Mouse (Mus musculus): ENCODE data around the gene Rnf223. TPM values are rescaled to one million over a fixed set of nuclear protein-coding genes. Genes with fewer than 3 reads are reported as not detected.

The Rnf223 gene
- polyA plus RNA-seq, 1 experiment: 0.26 TPM

DNA sequence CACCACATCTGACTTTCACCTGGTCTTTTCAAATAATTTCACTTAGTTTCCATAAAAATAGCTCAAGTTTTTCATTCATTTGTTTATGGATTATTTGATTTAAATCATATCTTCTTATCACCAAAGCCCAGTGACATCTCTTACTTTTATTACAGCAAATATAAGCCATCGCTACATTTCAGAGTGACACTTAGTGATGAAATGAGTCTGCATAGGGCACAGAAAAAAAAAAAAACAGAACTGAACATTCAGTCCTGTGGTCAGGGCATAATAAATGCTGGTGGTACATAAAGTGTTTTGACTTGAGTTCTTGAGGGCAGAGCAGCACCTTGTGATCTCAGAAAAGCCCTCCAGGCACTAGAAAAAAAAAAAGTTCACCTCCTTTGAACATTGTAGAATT lies 34.1 kb upstream of the Rnf223 start:
- TF ChIP-seq TCF12 (IDR thresholded peaks at IDR 0.05; ENCODE audit: insufficient read depth, poor library complexity, severe bottlenecking) (no peak), MYOD1 (IDR thresholded peaks at IDR 0.05; ENCODE audit: control insufficient read depth in 1 of 3, insufficient read length in 2 of 3, low read depth in 2 of 3) (no peak), MYOG (IDR thresholded peaks at IDR 0.05; ENCODE audit: control insufficient read depth in 1 of 3, insufficient read depth in 1 of 3, insufficient read length in 2 of 3, low read depth in 2 of 3) (no peak), E2F4 (IDR thresholded peaks at IDR 0.05; ENCODE audit: insufficient read depth) (no peak), CEBPB (IDR thresholded peaks at IDR 0.05; ENCODE audit: insufficient read depth, poor library complexity, severe bottlenecking) (no peak), TCF3 (IDR thresholded peaks at IDR 0.05; ENCODE audit: insufficient read length, low read depth) (no peak), USF1 (IDR thresholded peaks at IDR 0.05; ENCODE audit: low read depth) (no peak), POLR2A (IDR thresholded peaks at IDR 0.05; ENCODE audit: insufficient read length, low read depth) (no peak), MAX (IDR thresholded peaks at IDR 0.05; ENCODE audit: low read depth) (no peak), POLR2AphosphoS2 (IDR thresholded peaks at IDR 0.05; ENCODE audit: insufficient read length, low read depth) (no peak), REST (IDR thresholded peaks at IDR 0.05; ENCODE audit: insufficient read depth, insufficient read length) (no peak), SRF (IDR thresholded peaks at IDR 0.05; ENCODE audit: control insufficient read depth, insufficient read length, low read depth) (no peak)
- Histone ChIP-seq H3ac (ENCODE audit: control insufficient read depth, insufficient read length) (no peak overlapping the region), H3K4me3 (no peak overlapping the region), H3K79me2 (ENCODE audit: control insufficient read depth, insufficient read depth) (no peaks in the 10 kb centered on the region), H3K36me3 (ENCODE audit: control insufficient read depth, insufficient read depth) (no peaks in the 10 kb centered on the region), H3K4me2 (ENCODE audit: low read depth) (no peak overlapping the region), H3K27me3 (ENCODE audit: control insufficient read depth, insufficient read depth, insufficient read length) (peaks cover 44% of the 10 kb centered on the region)

DNA sequence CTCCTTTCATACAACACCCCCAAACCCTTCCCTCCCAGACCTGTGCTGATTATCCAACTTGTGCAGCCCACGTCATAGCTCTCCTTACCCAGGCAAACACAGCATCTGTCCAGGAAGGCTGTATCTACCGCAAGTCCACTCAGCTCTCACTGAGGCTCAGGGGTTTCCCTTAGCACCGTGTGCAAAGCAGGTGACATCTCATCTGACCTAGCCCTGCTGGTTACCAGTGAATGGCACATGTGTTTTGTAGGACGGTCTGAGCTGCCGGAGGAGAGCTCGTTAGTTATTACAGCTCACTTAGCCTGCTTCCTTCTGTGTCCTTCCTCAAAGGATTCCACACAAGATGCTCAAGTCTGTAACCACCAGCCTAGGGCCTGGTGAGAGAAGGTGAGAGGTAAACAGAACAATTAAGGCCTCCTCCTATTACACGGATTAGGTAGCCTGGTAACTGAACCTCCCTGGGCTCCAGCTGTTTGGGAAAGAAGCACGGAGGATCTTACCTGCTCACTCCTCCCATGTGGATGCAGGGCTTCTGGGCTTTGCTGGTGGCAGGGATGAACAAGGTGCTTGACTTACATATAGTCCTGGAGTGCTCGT lies 32.4 kb upstream of the Rnf223 start:
- H3K27me3 ChIP-seq (ENCODE audit: control insufficient read depth, insufficient read depth, insufficient read length): peaks cover 37% of the 10 kb centered on the region
- H3K79me2 ChIP-seq (ENCODE audit: control insufficient read depth, insufficient read depth): no peaks in the 10 kb centered on the region
- H3ac ChIP-seq (ENCODE audit: control insufficient read depth, insufficient read length): no peak overlapping the region
- no peak overlapping the region for H3K4me3 ChIP-seq
- TF ChIP-seq MYOD1 (IDR thresholded peaks at IDR 0.05; ENCODE audit: control insufficient read depth in 1 of 3, insufficient read length in 2 of 3, low read depth in 2 of 3) (no peak), TCF3 (IDR thresholded peaks at IDR 0.05; ENCODE audit: insufficient read length, low read depth) (no peak), CEBPB (IDR thresholded peaks at IDR 0.05; ENCODE audit: insufficient read depth, poor library complexity, severe bottlenecking) (no peak), MYOG (IDR thresholded peaks at IDR 0.05; ENCODE audit: control insufficient read depth in 1 of 3, insufficient read depth in 1 of 3, insufficient read length in 2 of 3, low read depth in 2 of 3) (no peak), REST (IDR thresholded peaks at IDR 0.05; ENCODE audit: insufficient read depth, insufficient read length) (no peak), TCF12 (IDR thresholded peaks at IDR 0.05; ENCODE audit: insufficient read depth, poor library complexity, severe bottlenecking) (no peak), SRF (IDR thresholded peaks at IDR 0.05; ENCODE audit: control insufficient read depth, insufficient read length, low read depth) (no peak), MAX (IDR thresholded peaks at IDR 0.05; ENCODE audit: low read depth) (no peak), POLR2A (IDR thresholded peaks at IDR 0.05; ENCODE audit: insufficient read length, low read depth) (no peak), POLR2AphosphoS2 (IDR thresholded peaks at IDR 0.05; ENCODE audit: insufficient read length, low read depth) (no peak), E2F4 (IDR thresholded peaks at IDR 0.05; ENCODE audit: insufficient read depth) (no peak), USF1 (IDR thresholded peaks at IDR 0.05; ENCODE audit: low read depth) (no peak)
- no peak overlapping the region for H3K4me2 ChIP-seq (ENCODE audit: low read depth)
- H3K36me3 ChIP-seq (ENCODE audit: control insufficient read depth, insufficient read depth): no peaks in the 10 kb centered on the region

DNA sequence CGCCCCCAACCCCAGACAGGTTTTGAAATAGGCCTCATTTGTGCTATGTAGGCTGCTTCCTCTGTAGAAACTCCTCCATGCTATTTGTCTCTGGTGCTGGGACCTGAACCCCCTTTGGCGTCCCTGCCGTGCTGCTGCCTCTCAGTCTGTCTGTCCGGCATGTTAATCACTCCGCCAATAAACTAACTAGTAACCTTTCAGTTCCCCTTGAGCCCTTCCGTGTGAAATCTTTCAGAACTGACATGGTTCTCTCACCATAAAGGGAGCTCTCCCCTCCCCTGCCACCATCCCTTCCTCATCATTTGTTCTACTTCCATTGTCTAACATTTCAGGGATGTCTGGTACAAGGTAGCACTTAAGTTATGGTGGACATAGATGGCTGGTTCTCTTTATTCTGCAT lies 30.9 kb upstream of the Rnf223 start:
- H3K79me2 ChIP-seq (ENCODE audit: control insufficient read depth, insufficient read depth): no peaks in the 10 kb centered on the region
- H3K27me3 ChIP-seq (ENCODE audit: control insufficient read depth, insufficient read depth, insufficient read length): peaks cover 30% of the 10 kb centered on the region
- H3ac ChIP-seq (ENCODE audit: control insufficient read depth, insufficient read length): no peak overlapping the region
- H3K4me3 ChIP-seq: no peak overlapping the region
- no peak overlapping the region for H3K4me2 ChIP-seq (ENCODE audit: low read depth)
- TF ChIP-seq SRF (IDR thresholded peaks at IDR 0.05; ENCODE audit: control insufficient read depth, insufficient read length, low read depth): no peak
- H3K36me3 ChIP-seq (ENCODE audit: control insufficient read depth, insufficient read depth): no peaks in the 10 kb centered on the region

DNA sequence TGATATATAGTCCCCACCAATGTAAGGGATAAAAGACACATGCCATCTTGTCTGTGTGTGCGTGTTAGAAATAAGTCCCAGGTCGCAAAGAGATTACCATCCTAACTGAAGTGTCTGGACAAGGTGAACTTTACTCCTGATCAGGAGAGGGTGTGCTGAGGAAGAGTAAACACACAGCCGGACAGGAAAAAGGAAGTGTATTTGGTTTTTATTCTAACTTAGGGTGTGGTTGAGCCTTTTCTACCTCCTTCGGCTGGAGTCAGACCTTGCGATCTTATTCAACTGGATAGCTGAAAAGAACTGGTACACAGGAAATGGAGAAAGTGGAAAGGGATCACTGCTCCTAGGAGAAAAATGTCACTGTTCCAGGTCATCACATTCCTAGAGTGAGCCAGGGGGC lies 29.8 kb upstream of the Rnf223 start:
- H3ac ChIP-seq (ENCODE audit: control insufficient read depth, insufficient read length): no peak overlapping the region
- peaks cover 29% of the 10 kb centered on the region for H3K27me3 ChIP-seq (ENCODE audit: control insufficient read depth, insufficient read depth, insufficient read length)
- no peak overlapping the region for H3K4me2 ChIP-seq (ENCODE audit: low read depth)
- no peaks in the 10 kb centered on the region for H3K79me2 ChIP-seq (ENCODE audit: control insufficient read depth, insufficient read depth)
- no peaks in the 10 kb centered on the region for H3K36me3 ChIP-seq (ENCODE audit: control insufficient read depth, insufficient read depth)
- no peak overlapping the region for H3K4me3 ChIP-seq
- TF ChIP-seq CEBPB (IDR thresholded peaks at IDR 0.05; ENCODE audit: insufficient read depth, poor library complexity, severe bottlenecking) (no peak), MYOG (IDR thresholded peaks at IDR 0.05; ENCODE audit: control insufficient read depth in 1 of 3, insufficient read depth in 1 of 3, insufficient read length in 2 of 3, low read depth in 2 of 3) (no peak), POLR2A (IDR thresholded peaks at IDR 0.05; ENCODE audit: insufficient read length, low read depth) (no peak), MAX (IDR thresholded peaks at IDR 0.05; ENCODE audit: low read depth) (no peak), E2F4 (IDR thresholded peaks at IDR 0.05; ENCODE audit: insufficient read depth) (no peak), POLR2AphosphoS2 (IDR thresholded peaks at IDR 0.05; ENCODE audit: insufficient read length, low read depth) (no peak), USF1 (IDR thresholded peaks at IDR 0.05; ENCODE audit: low read depth) (no peak), REST (IDR thresholded peaks at IDR 0.05; ENCODE audit: insufficient read depth, insufficient read length) (no peak)

GRCm38 (mm10) chr4:156101481-156101903 lies 28.8 kb upstream of the Rnf223 start:
- TF ChIP-seq MYOG (IDR thresholded peaks at IDR 0.05; ENCODE audit: control insufficient read depth in 1 of 3, insufficient read depth in 1 of 3, insufficient read length in 2 of 3, low read depth in 2 of 3) (no peak), POLR2AphosphoS2 (IDR thresholded peaks at IDR 0.05; ENCODE audit: insufficient read length, low read depth) (no peak), USF1 (IDR thresholded peaks at IDR 0.05; ENCODE audit: low read depth) (no peak), MYOD1 (IDR thresholded peaks at IDR 0.05; ENCODE audit: control insufficient read depth in 1 of 3, insufficient read length in 2 of 3, low read depth in 2 of 3) (no peak), TCF3 (IDR thresholded peaks at IDR 0.05; ENCODE audit: insufficient read length, low read depth) (no peak), CEBPB (IDR thresholded peaks at IDR 0.05; ENCODE audit: insufficient read depth, poor library complexity, severe bottlenecking) (no peak), E2F4 (IDR thresholded peaks at IDR 0.05; ENCODE audit: insufficient read depth) (no peak), MAX (IDR thresholded peaks at IDR 0.05; ENCODE audit: low read depth) (no peak), SRF (IDR thresholded peaks at IDR 0.05; ENCODE audit: control insufficient read depth, insufficient read length, low read depth) (no peak), POLR2A (IDR thresholded peaks at IDR 0.05; ENCODE audit: insufficient read length, low read depth) (no peak), REST (IDR thresholded peaks at IDR 0.05; ENCODE audit: insufficient read depth, insufficient read length) (no peak), TCF12 (IDR thresholded peaks at IDR 0.05; ENCODE audit: insufficient read depth, poor library complexity, severe bottlenecking) (no peak)
- peaks cover 29% of the 10 kb centered on the region for H3K27me3 ChIP-seq (ENCODE audit: control insufficient read depth, insufficient read depth, insufficient read length)
- no peak overlapping the region for H3K4me3 ChIP-seq
- H3ac ChIP-seq (ENCODE audit: control insufficient read depth, insufficient read length): no peak overlapping the region
- no peak overlapping the region for H3K4me2 ChIP-seq (ENCODE audit: low read depth)
- H3K36me3 ChIP-seq (ENCODE audit: control insufficient read depth, insufficient read depth): no peaks in the 10 kb centered on the region
- H3K79me2 ChIP-seq (ENCODE audit: control insufficient read depth, insufficient read depth): no peaks in the 10 kb centered on the region
